Mouse (Mus musculus) cortical plate, adult 2 months (tissue): ENCODE results near the gene Fam20a.

ENCODE experiments used
- CTCF ChIP-seq: fragments of 200-500 bp; IDR thresholded peaks from 2 replicates; pipeline ENCODE4 v1.5.1; 2011; ENCODE audit warnings: mild to moderate bottlenecking, control low read depth, low read length; ENCODE audit not compliant: insufficient read depth; ENCODE audit errors: extremely low read depth
- POLR2A ChIP-seq: fragments of 200-500 bp; IDR thresholded peaks from 2 replicates; pipeline ENCODE4 v1.6.1; 2011; ENCODE audit warnings: mild to moderate bottlenecking, low read length, control low read depth; ENCODE audit not compliant: insufficient read depth; ENCODE audit errors: extremely low read depth

DNA sequence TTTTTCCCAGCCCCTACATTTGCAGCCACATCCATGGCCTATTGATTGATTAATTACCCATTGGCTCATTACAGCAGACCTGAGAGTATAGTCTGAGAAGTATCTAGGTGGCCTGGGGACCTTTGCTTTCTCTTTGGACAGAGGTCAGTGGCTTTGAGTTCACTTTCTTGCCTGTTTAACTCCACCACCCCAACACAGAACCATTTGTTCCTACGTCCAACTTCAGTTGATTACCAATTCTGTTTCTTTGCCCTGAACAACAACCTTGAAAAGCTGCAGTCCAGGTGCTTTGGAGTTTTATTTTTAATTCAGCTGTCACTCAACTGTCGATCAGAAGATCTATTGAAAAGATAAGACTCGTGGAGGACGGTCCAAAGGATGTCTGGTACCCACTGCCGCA is 12.6 kb downstream of the Fam20a start:
- TF ChIP-seq CTCF, result no peak
- no peak for TF ChIP-seq POLR2A
